Mouse (Mus musculus): ENCODE results near the gene Lhb. TPM values are rescaled to one million over a fixed set of nuclear protein-coding genes. Genes with fewer than 3 reads are reported as not detected.

Lhb gene
- polyA plus RNA-seq, 1 experiment: not detected

GRCm38 (mm10) chr7:45403532-45404261 lies 16.9 kb upstream of the Lhb start:
- Histone ChIP-seq H3K4me3 (ENCODE audit: insufficient read depth, low read length) (no peak overlapping the region), H3K27ac (ENCODE audit: insufficient read depth, low read length) (no peak overlapping the region), H3K4me1 (ENCODE audit: control insufficient read depth, insufficient read depth, low read length) (no peaks in the 10 kb centered on the region)
- TF ChIP-seq CTCF (IDR thresholded peaks at IDR 0.05; ENCODE audit: borderline replicate concordance, insufficient read depth, low read length) (no peak), POLR2A (IDR thresholded peaks at IDR 0.05; ENCODE audit: low read depth, low read length) (no peak)

GRCm38 (mm10) chr7:45405091-45406075 lies 15.2 kb upstream of the Lhb start, which contains the start of gene Kcna7:
Gene Kcna7, plus strand, starts transcription at chr7:45405653.
- Histone ChIP-seq H3K27ac (ENCODE audit: insufficient read depth, low read length) (no peak within 1 kb of the TSS), H3K4me3 (ENCODE audit: insufficient read depth, low read length) (0 out of 2 replicates have a peak within 1 kb of the TSS, but pooled peaks have one; percentile 11), H3K4me1 (ENCODE audit: control insufficient read depth, insufficient read depth, low read length) (no peaks in the 10 kb centered on the region)
- TF ChIP-seq POLR2A (IDR thresholded peaks at IDR 0.05; ENCODE audit: low read depth, low read length): no peak
- peak; percentile 76 for TF ChIP-seq CTCF (IDR thresholded peaks at IDR 0.05; ENCODE audit: borderline replicate concordance, insufficient read depth, low read length)

GRCm38 (mm10) chr7:45406157-45407156 lies 14.2 kb upstream of the Lhb start:
- Histone ChIP-seq H3K4me1 (ENCODE audit: control insufficient read depth, insufficient read depth, low read length) (no peaks in the 10 kb centered on the region), H3K27ac (ENCODE audit: insufficient read depth, low read length) (no peak overlapping the region), H3K4me3 (ENCODE audit: insufficient read depth, low read length) (peak overlapping the region; percentile 38)
- TF ChIP-seq CTCF (IDR thresholded peaks at IDR 0.05; ENCODE audit: borderline replicate concordance, insufficient read depth, low read length): no peak
- no peak for TF ChIP-seq POLR2A (IDR thresholded peaks at IDR 0.05; ENCODE audit: low read depth, low read length)

GRCm38 (mm10) chr7:45407836-45408235 lies 12.8 kb upstream of the Lhb start:
- no peaks in the 10 kb centered on the region for H3K4me1 ChIP-seq (ENCODE audit: control insufficient read depth, insufficient read depth, low read length)
- H3K27ac ChIP-seq (ENCODE audit: insufficient read depth, low read length): no peak overlapping the region
- no peak overlapping the region for H3K4me3 ChIP-seq (ENCODE audit: insufficient read depth, low read length)
- TF ChIP-seq CTCF (IDR thresholded peaks at IDR 0.05; ENCODE audit: borderline replicate concordance, insufficient read depth, low read length) (no peak), POLR2A (IDR thresholded peaks at IDR 0.05; ENCODE audit: low read depth, low read length) (no peak)

GRCm38 (mm10) chr7:45408351-45408750 lies 12.3 kb upstream of the Lhb start:
- Histone ChIP-seq H3K27ac (ENCODE audit: insufficient read depth, low read length) (no peak overlapping the region), H3K4me1 (ENCODE audit: control insufficient read depth, insufficient read depth, low read length) (no peaks in the 10 kb centered on the region), H3K4me3 (ENCODE audit: insufficient read depth, low read length) (no peak overlapping the region)
- TF ChIP-seq POLR2A (IDR thresholded peaks at IDR 0.05; ENCODE audit: low read depth, low read length) (no peak), CTCF (IDR thresholded peaks at IDR 0.05; ENCODE audit: borderline replicate concordance, insufficient read depth, low read length) (no peak)

- no peak for TF ChIP-seq POLR2A (IDR thresholded peaks at IDR 0.05; ENCODE audit: low read depth, low read length)
Measured at GRCm38 (mm10) chr7:45408949-45409348, 11.7 kb upstream of the Lhb start.

GRCm38 (mm10) chr7:45409497-45410163 lies 11.0 kb upstream of the Lhb start:
- H3K4me1 ChIP-seq (ENCODE audit: control insufficient read depth, insufficient read depth, low read length): no peaks in the 10 kb centered on the region
- no peak for TF ChIP-seq CTCF (IDR thresholded peaks at IDR 0.05; ENCODE audit: borderline replicate concordance, insufficient read depth, low read length)
- no peak for TF ChIP-seq POLR2A (IDR thresholded peaks at IDR 0.05; ENCODE audit: low read depth, low read length)
- H3K4me3 ChIP-seq (ENCODE audit: insufficient read depth, low read length): no peak overlapping the region
- H3K27ac ChIP-seq (ENCODE audit: insufficient read depth, low read length): no peak overlapping the region

More at GRCm38 (mm10) chr7:45408949-45409348, 11.7 kb upstream of the Lhb start:
- H3K4me1 ChIP-seq (ENCODE audit: control insufficient read depth, insufficient read depth, low read length): no peaks in the 10 kb centered on the region
- no peak overlapping the region for H3K27ac ChIP-seq (ENCODE audit: insufficient read depth, low read length)
- no peak overlapping the region for H3K4me3 ChIP-seq (ENCODE audit: insufficient read depth, low read length)

- TF ChIP-seq POLR2A (IDR thresholded peaks at IDR 0.05; ENCODE audit: low read depth, low read length) (no peak), CTCF (IDR thresholded peaks at IDR 0.05; ENCODE audit: borderline replicate concordance, insufficient read depth, low read length) (no peak)
- Histone ChIP-seq H3K4me3 (ENCODE audit: insufficient read depth, low read length) (no peak overlapping the region), H3K27ac (ENCODE audit: insufficient read depth, low read length) (no peak overlapping the region), H3K4me1 (ENCODE audit: control insufficient read depth, insufficient read depth, low read length) (no peaks in the 10 kb centered on the region)
Measured at GRCm38 (mm10) chr7:45412421-45412820, 8.2 kb upstream of the Lhb start.
